Mouse (Mus musculus) adrenal gland, postnatal 4 days (tissue): ENCODE data around the gene Babam2. TPM values are rescaled to one million over a fixed set of nuclear protein-coding genes. Genes with fewer than 3 reads are reported as not detected.
"Not testable (repeated sequence)": the region's sequence is repeated elsewhere in the genome, so short reads cannot be mapped to it uniquely, and the experiment has no call there.

Experiments used
- DNase-seq, 2 experiments: peaks; one replicate each; pipeline ENCODE4 v3.0.0; 2021 to 2022; ENCODE audit warnings: low spot score in 2 of 2, mixed read lengths in 2 of 2
- total RNA-seq, 2 experiments: library from RNA; stranded (reverse); gene quantifications; 2 replicates each; pipeline ENCODE4 v1.2.3; 2021

Babam2 gene
- total RNA-seq, 2 experiments from 2014 or later, result 99.6 to 107 TPM

- DNase-seq, result no peak
These were observed 74.4 kb downstream of the Babam2 start for GRCm38 (mm10) chr5:31771921-31772320.

- no peak for DNase-seq
These were observed 77.5 kb downstream of the Babam2 start for GRCm38 (mm10) chr5:31774976-31775375.

DNA sequence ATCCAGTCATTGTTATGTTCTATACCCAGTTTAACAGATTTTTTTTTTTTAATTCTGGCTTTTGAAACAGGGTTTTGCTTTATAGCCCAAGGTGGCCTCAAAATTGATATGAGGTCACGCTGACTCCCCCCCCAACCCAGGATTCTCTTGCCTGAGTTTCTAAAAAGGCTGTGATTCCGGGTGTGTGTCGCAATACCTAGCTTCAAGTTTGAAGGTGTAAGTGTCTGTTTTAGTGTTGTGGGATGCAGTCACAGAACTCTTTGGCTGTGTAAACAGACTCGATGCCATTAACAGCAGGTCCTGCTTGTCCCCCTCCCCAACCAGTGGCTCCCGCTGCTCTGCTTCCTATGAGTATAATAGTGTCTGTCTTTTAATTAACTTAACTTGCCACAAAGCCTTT is 84.1 kb downstream of the Babam2 start:
- no peak for DNase-seq

GRCm38 (mm10) chr5:31787201-31787600 is 89.7 kb downstream of the Babam2 start:
- DNase-seq, result no peak

DNA sequence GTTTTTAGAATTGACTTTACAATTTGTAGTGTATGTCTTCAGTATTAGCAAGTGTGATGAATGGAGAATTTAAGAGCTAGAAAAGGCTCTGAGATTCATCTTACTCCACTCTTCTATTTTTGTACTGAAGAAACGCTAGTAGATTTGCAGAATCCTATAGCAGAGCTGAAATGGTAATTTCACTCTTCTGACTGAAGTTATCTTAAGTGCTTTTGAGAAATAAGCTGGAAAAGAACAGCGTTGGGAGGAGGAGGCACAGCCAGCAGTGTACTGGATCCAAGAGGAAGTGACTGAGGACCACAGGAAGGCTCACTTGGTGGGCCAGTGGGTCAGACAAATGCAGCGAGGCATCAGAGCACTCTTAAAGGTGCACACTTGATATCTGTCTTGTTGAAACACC is 90.1 kb downstream of the Babam2 start:
- DNase-seq, result no peak

DNA sequence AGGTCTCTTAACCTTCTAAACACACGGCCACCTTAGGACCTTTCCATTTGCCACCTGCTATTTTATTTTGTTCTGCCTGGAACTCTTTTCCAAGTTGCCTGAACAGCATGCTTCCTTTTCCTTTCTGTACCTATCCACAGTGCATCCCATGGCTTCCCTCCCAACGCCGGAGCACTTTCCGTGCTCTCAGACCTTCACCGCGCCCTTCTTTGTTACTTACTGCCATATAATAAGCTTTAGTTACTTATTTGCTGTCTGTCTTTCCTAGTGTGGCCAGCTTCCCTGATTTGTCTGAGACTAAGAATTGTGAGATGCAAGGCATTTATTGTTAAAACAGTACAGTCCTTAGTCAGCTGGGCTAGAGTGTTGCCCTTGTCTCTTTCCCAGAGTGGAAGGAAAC is 94.9 kb downstream of the Babam2 start:
- no peak for DNase-seq

DNA sequence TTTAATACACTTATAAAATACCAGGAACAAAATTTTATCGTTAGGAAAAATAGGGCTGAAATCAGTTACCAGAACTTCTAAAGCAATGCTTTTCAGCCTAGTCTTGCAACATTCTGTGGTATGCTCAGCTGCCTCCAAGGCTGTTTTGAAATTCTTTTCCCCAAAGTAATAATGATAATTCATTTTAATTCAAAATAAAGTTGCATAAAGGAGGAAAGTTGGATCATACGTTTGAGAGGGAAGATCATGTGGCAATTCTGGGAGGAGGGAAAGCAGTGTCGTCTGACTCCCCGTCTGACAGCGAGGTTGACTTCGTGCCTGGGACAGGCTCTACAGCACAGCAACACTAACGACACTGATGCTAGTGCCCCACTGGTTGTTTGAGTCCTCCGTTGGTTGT is 95.4 kb downstream of the Babam2 start:
- no peak for DNase-seq

DNA sequence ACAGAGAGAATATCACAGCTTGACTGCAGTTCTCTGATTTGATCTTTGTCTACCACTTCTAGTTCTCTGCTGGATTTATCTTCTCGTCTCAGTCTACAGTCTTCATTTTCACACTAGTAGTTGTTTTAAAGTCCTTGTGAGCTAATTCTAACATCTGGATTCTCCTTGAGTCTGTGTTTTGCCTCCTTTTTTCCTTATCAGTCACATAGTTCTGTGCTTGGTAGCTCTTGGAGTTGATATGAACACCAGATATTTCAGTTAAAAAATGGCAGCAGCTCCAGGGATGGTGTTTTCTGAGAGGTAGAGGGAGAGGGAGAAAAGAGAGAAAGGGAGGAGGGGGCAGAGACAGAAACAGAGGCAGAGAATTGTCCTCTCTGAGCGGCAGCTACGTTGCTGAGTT is 97.9 kb downstream of the Babam2 start:
- DNase-seq, result no peak

GRCm38 (mm10) chr5:31796979-31797378 is 99.5 kb downstream of the Babam2 start:
- no peak for DNase-seq

GRCm38 (mm10) chr5:31804211-31804610 is 106.7 kb downstream of the Babam2 start:
- not testable (repeated sequence) for DNase-seq

DNA sequence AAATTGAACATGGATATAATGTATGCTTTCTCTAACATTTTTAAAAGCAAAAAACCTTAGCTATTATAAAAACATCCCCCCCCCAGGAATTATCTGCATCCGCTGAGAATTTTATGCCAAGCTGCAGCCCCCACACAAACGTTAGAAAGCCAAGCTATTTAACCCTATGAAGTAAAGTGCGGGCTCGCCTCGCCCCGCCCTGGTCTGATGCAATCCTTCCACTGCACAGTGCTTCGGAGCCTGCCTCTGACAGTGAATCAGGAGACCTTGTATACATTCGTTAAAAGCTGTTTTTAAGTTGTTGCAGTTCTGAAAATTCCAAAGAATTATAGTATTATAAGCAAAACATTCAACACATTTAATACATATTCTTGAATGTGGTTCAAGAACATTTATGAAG is 107.3 kb downstream of the Babam2 start:
- DNase-seq, result no peak

DNA sequence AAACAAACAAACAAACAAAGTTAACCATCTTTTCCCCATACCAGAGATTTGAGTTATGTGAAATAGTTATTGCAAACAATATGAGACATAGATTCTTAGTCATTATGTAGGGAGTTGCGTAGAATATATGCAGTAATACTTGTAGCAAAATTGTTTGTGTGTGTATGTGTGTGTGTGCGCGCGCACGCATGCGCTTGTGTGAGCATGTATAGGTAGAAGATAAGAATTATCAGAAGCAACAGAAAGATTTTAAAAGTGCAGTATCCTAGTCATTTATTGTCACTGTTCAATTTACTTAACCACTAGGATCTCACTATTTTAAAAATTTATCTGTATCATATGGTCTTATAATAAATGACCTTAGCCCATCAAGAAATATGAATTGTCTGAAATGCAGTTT is 109.8 kb downstream of the Babam2 start:
- DNase-seq, result no peak

GRCm38 (mm10) chr5:31808271-31808670 is 110.8 kb downstream of the Babam2 start:
- no peak for DNase-seq

DNA sequence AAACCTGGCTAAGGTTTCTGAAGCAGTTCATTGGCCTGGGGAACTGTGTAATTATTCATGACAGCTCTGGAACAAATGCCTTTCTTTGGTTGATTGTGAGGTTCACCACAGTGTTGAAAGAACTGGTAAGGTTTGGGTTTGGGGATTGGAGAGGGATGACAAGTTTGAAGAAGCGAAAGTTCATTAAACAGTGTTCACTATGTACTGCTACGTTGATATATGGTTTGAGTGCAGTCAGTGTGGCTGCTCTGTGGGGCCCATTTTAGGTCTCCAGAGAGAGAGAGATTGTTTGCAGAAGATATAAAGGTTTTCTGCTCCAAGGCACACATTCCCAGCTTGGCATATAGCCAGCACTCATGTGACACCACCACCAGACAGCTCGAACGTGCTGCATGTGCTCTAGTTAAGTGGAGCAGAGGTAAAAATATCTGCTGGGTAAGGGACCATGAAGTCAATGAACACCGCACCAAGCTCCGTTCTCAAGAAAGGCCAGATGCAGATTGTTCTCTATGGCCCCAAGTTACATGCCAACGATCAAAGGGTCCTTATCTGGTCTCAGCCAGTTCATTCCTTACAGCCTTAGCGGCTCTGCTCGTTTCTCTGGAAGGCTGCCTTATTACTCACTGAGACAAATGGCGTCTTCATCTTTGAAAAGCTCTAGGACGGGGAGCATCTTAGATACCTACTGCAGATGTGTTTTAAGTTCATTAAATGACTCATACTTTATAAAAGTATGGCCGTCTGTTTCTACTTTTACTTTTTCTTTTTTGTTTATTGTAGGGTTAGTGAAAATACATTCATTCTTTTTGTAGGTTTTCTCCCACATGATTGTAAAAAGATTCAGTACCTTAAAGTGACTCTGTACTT is 113.5 kb downstream of the Babam2 start:
- no peak for DNase-seq

DNA sequence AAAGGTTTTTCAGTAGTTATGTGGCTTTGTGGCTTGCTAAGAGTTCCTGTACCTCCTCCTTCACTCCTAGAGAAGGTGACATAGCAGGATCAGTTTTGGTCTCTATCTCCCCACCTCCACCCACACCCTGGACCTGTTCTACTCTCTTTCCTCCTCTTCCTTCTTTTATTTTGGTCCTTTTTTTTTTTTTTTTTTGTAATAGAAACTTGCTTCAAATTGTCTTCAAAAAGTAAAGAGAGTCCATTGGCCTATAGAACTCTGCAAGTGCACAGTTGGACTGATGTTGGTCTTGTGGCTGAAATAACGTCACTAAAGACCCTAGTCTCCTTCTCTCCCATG is 114.1 kb downstream of the Babam2 start:
- no peak for DNase-seq

GRCm38 (mm10) chr5:31813156-31813675 is 115.7 kb downstream of the Babam2 start:
- DNase-seq, result no peak

DNA sequence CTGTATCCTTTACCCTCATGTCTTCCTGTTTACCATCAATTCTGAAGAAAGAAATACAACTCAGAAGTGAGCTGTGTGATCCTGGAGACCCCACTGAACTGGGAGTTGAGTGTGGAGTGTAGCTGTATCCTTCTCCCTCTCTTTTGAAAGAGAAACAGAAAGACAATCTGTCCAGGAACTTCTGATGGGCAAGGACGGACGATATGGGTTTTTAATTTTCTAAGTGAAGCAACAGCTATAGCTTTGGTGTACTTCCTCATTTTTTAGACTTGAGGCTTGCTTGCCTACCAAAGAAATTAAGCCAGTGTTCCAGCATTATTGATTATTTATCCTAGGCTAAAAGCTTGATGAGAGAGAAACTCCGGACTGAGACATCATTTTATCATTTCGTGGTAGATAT is 116.6 kb downstream of the Babam2 start:
- no peak for DNase-seq

- DNase-seq, result no peak
These were observed 117.6 kb downstream of the Babam2 start for GRCm38 (mm10) chr5:31815129-31815528.

GRCm38 (mm10) chr5:31816082-31816481 is 118.6 kb downstream of the Babam2 start:
- DNase-seq, result no peak

DNA sequence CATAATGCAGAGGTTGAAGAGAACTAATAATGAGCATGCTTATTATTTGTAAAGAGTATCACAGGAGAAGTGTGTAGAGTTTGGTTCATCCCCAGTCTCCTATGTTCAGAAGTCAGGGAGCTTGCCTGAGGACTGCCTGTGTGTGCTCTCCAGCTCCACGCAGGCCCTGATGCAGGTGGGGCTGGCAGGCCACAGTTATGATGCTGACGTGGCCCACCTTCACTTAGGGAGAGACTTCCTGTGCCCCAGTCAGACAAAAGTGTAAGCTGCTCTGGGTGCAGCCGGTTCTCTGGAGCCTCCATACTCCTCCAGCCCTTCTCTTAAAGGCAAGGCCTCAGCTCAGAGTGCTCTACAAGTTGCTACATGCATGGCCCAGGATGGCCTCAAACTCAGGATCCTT is 123.3 kb downstream of the Babam2 start:
- DNase-seq, result no peak

- no peak for DNase-seq
These were observed 123.7 kb downstream of the Babam2 start for GRCm38 (mm10) chr5:31821204-31821603.

- DNase-seq, result no peak
These were observed 126.2 kb downstream of the Babam2 start for GRCm38 (mm10) chr5:31823673-31824072.

- no peak for DNase-seq
These were observed 126.6 kb downstream of the Babam2 start for GRCm38 (mm10) chr5:31824126-31824525.
